Mouse (Mus musculus) NIH3T3 (cell line): ENCODE measurements around the gene Taok3.

Source experiments
- DNase-seq: peaks from one replicate; pipeline ENCODE4 v3.0.0-alpha.2; 2012; ENCODE audit warnings: low read depth

Taok3 gene

GRCm38 (mm10) chr5:117119777-117120488, at the start of gene Taok3:
Gene Taok3 (plus strand): TSS chr5:117120129.
- DNase-seq: peak; percentile 99

- peak; percentile 8 for DNase-seq
Observed at GRCm38 (mm10) chr5:117087718-117088117, 32.2 kb upstream of the Taok3 start.

GRCm38 (mm10) chr5:117089147-117089546, 30.8 kb upstream of the Taok3 start:
- DNase-seq: peak; percentile 8

- DNase-seq: peak; percentile 84
Observed at GRCm38 (mm10) chr5:117089786-117090185, 30.1 kb upstream of the Taok3 start.

- DNase-seq: peak; percentile 87
Observed at GRCm38 (mm10) chr5:117094431-117094830, 25.5 kb upstream of the Taok3 start.

GRCm38 (mm10) chr5:117096716-117097115, 23.2 kb upstream of the Taok3 start:
- peak; percentile 83 for DNase-seq

- no peak for DNase-seq
Observed at GRCm38 (mm10) chr5:117099008-117099407, 20.9 kb upstream of the Taok3 start.

- no peak for DNase-seq
Observed at GRCm38 (mm10) chr5:117099742-117100141, 20.2 kb upstream of the Taok3 start.

- DNase-seq: no peak
Observed at GRCm38 (mm10) chr5:117103194-117103929, 16.6 kb upstream of the Taok3 start.

GRCm38 (mm10) chr5:117104329-117104728, 15.6 kb upstream of the Taok3 start:
- no peak for DNase-seq

GRCm38 (mm10) chr5:117105761-117106160, 14.2 kb upstream of the Taok3 start:
- no peak for DNase-seq

GRCm38 (mm10) chr5:117108292-117108691, 11.6 kb upstream of the Taok3 start:
- no peak for DNase-seq

GRCm38 (mm10) chr5:117108731-117109130, 11.2 kb upstream of the Taok3 start:
- no peak for DNase-seq

- peak; percentile 43 for DNase-seq
Observed at GRCm38 (mm10) chr5:117109522-117109921, 10.4 kb upstream of the Taok3 start.

GRCm38 (mm10) chr5:117111064-117111773, 8.7 kb upstream of the Taok3 start:
- DNase-seq: no peak

GRCm38 (mm10) chr5:117111774-117112112, 8.2 kb upstream of the Taok3 start:
- no peak for DNase-seq

GRCm38 (mm10) chr5:117113330-117113729, 6.6 kb upstream of the Taok3 start:
- DNase-seq: peak; percentile 49

- DNase-seq: peak; percentile 74
Observed at GRCm38 (mm10) chr5:117114581-117115192, 5.2 kb upstream of the Taok3 start.

- no peak for DNase-seq
Observed at GRCm38 (mm10) chr5:117115193-117115767, 4.6 kb upstream of the Taok3 start.

- DNase-seq: peak; percentile 94
Observed at GRCm38 (mm10) chr5:117115836-117116366, 4.0 kb upstream of the Taok3 start, which contains the start of gene Suds3. Gene Suds3 (minus strand): TSS chr5:117116113.

- no peak for DNase-seq
Observed at GRCm38 (mm10) chr5:117116660-117117059, 3.3 kb upstream of the Taok3 start.

- DNase-seq: no peak
Observed at GRCm38 (mm10) chr5:117117241-117117640, 2.7 kb upstream of the Taok3 start.
